Mouse (Mus musculus) granulocyte monocyte progenitor cell, adult 5-6 weeks (primary cell): ENCODE measurements at regions not wholly inside any gene's neighbourhood (a gene's known extent, or its start where the extent isn't known, plus 50 kb on each side); places are given as distances from the start of the nearest gene placed in this dataset.

Experiments
- ATAC-seq: replicated peaks from 2 replicates; pipeline ENCODE4 v1.8.0; 2016; ENCODE audit warnings: mild to moderate bottlenecking, moderate TSS enrichment, inconsistent platforms; ENCODE audit not compliant: poor library complexity, severe bottlenecking

DNA sequence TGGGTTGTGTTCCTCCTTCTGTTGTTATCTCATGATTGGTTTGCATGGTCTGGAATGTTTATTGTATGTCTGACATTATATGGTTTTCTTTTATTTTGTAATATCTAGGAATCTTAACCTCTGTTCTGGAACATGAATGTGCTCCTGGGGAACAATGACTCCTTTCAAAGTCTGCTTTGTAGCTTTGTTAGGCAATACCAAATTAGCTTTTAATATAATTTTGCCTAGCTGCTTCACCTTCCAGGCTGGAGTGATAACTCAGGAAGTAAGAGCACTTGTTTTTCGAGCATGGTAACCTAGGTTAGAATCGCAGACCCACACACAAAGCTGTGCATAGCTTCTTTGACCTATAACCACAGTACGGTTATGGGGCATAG, 199.4 kb upstream of the Mmadhc start:
- ATAC-seq = no peak

DNA sequence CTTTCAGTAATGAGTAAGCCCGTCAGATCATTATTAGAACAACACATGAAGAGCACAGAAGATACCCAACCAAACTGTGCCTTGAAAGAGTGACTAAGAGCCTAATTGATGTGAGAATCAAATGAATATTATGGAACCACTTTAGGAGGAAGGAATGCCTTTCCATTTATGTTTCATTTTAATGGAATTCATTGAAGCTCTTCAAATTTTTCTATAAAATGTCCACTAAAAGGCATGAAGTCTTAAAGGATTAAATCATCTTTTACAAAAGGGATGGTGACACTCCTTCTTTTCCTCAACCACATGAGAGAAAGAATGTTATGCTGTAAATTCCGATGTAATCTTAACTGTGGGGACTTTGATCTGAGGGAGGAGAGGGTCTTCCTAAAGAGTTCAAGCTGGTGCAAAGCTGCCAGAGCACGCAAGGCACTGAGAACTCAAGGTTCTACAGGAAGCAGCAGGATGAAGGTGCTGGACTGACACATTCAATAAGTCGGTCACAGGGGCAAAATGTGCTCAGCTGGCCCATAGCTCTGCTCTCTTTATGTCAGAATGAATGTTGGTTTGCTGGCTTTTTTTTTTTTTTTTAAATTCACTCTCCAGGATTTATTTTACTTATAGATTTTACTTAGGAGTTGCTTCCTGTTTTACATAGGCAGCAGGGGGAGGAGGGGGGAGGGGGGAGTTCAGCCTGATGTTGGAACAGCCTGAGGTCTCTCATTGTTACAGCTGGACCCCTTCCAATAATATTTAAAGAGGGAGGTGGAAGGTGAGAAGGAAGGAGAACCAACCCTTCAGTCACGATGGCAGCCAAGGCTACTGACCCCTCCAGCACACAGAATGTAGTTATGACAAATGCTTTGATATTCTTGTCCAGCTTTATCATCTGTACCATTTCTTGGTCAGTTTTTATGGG, 198.8 kb upstream of the Mmadhc start:
- no peak for ATAC-seq

DNA sequence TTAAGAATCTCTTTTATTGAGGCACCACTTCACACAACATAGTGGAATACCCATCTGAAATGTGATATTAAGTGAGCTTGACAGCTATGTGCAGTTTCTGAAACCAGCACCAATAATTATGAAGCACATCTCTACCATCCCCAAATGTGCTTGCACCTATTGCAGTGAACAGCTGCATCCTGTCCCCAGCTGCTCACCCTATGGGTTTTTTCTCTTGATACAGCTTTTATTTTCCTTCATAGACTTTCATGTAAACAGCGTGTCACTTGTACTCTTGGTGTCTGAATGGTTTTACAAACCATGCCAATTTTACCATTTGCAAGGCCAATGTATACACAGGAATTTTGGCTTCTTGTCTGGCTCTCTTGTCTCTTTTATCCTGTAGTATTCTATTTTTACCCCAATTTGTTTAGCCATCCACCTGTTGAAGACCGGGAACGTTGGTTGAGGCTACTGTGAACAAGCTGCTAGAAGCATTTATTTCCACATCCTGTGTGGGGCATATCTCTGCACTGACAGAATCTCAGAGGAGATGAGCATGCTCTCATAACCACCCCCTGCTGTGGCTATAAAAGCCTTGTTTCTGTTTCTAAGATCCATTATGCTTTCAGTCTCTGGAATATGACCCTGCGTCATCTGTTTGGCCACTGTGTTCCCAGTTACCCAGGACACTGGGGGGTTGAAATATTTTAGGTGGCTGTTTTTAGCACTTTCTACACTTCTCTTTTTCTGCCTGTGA, 197.2 kb upstream of the Mmadhc start:
- no peak for ATAC-seq

DNA sequence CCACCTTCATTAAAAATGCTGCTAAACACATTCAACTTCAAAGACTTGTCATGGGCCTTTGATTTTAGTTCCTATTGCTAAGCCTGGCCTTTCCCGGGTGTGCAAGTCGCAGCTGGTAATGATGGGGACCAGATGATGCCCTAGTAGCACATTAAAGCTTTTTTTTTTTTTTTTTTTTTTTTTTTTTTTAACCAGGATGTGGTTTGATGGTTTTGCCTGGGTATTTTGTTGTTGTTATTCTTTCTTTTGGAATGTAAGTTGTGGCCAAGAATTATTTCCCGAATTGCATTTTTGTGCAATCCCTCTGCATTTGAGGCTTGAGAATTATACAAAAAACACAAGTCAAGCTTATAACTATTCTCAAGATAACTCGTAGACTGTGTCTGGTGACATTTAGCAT, 167.2 kb upstream of the Mmadhc start:
- no peak for ATAC-seq

DNA sequence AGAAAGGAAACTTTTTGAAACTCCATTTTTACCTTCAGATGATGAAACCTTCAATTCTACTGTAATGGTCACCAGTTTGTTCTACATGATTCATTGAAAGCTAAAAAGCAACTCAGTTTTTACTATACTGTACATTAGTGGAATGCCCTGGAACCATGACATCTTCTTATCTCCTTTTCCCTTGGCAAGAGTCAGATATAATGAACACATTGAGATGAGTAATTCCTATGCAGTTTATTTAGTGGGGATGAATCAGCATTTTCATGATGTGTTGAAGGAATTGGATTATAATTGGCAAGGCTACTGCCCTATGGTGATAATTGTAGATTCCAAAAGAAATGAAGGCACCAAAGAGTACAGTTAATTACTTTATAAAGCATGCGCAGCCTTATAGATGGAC, 165.8 kb upstream of the Mmadhc start:
- ATAC-seq = no peak

DNA sequence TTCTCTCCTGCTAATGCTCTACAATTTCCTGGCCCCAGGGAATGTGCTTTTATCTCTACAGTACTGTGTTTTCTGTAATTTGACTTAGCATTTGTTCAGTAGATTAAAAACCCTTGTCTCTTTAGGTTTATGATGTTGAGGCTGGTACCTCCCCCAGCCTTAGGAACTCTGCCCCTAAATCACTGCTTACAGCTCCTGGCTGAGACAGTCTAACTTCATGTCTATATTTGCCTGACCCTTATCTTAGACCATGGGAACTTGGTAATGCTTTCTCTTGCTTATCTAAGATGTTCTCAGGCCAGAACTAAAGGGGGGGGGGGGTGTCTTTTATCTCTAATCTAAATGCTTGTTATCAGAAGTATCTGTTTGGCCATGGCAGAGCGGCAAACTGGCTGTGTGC, 160.1 kb upstream of the Mmadhc start:
- no peak for ATAC-seq

DNA sequence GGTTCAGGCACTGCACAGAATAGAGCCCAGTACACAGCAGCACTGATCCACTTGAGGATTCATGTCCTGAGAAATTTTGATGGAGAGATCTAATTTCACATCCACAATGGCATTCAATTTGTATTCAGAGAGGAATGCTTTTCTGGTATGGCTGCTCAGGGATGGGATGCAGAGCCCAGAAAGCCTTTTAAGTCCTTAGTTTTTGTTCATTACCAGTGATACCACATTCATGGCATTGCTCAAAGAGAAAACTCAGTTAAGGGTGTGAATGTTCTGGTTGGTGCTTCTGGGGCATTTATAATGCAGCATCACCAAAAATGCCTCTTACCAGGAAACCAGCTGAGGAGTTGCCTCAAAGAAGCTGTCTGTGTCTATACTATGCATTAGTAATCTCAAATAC, 151.5 kb upstream of the Mmadhc start:
- ATAC-seq = no peak

DNA sequence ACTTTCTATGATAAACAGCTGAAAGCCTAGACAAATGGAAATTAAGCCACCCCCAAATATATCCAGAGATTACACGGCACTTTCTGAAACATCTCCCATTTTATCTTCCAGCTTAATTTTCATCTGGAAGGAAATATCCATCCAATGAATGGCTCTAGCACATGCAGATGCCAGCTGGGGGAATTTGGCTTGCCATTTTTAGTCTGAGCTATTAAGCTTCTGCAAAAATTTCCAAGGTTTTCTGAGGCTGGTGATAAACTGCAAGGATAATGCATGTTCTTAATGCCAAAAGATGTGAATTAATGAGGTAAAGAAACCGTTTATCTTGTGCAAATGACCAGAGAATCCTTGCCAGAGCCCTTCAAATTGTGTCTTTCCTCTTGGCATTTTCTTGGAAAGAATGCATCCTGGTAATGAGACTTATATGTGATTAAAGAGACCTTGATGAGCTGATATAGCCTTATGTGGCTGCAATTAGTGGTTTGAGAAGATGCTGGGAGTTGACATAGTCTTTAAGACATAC, 149.4 kb upstream of the Mmadhc start:
- no peak for ATAC-seq

DNA sequence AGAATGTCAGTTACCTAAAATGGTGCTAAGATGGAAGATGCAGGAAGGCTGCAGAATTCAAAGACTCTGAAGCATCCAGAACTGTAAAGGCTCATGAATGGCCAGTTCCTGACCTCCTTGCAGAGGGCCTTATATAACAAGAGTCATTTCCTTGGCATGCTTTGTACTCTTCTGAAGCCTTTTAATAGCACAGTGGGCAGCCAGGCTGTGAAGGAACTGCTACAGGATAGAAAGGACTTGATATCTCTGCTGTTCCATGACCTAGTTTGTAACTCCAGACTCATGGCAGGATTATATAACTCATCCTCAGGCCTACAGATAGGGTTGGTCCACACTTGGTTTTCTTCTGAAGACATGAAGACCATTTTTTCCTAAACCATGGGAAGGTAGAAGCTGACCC, 143.7 kb upstream of the Mmadhc start:
- no peak for ATAC-seq

DNA sequence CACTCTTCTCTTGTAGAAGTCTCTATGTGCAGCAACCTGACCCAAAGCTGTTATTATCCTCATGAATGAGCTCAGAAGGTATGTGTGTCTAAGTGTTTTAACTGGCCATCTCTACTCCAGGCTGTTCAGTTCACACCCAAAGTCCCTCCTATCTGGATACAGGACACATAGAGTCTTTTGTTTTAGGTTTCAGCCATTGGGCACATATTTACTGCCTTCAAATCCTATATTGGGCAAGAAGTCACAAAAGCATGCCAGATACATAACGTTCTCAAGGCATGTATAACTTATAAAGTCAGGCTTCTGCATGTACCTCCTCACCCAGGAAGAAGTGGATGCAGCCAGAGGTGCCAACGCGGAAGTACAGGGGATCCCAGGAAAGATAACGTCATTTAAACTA, 136.6 kb upstream of the Mmadhc start:
- ATAC-seq = no peak

DNA sequence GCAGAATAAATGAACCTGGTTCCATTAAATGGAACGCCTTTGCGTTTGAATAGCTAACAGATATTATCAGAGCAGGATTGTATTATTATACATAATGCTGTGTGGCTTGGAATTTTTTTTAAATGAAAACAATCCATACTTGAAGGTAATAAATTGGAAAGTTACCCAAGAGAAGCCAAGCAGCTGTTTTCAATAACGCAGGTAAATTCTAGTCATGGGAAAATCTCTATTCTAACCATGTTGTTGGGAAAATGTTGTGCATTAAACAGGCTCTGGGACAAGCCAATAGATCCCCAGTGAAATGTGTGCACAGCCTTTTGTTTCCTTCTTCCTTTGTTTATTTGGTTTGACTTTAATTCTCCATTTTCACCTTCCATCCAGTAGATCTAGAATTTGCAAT, 128.6 kb upstream of the Mmadhc start:
- no peak for ATAC-seq

DNA sequence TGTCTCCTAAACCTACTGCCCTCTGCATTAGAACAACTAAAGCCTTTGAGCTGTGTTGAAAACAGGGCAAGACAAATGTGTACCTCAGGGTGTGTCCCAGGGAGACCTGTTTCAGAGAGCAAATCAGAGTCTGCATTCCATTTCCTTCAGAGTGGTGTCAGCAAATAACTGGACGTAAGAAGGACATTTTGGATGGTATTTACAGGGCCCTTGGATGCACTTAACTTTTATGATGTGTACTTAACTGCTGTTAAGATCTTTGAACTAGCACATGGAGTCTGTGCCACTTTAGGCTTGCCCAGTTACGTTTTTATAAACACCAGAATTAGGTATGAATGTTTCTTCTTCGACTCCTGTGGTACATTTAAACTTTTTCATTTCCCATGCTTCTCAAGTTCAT, 123.0 kb upstream of the Mmadhc start:
- ATAC-seq = no peak

DNA sequence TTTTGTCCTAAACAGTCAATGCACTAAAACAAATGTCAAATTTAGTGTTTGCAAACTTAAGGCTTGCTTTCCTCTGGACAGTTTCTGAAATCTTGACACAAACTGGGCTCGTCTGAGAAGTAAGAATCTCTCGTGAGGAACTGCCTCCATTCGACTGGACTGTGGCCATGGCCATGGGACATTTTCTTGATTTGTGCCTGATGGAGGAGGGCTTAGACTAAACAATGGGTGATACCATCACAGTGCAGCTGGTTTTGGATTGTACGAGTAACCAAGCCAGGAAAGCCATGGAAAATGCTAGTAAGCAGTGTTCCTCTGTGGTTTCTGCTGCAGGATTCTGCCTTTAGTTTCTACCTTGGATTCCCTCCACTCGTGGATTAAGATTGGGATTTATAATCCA, 121.0 kb upstream of the Mmadhc start:
- ATAC-seq = no peak

DNA sequence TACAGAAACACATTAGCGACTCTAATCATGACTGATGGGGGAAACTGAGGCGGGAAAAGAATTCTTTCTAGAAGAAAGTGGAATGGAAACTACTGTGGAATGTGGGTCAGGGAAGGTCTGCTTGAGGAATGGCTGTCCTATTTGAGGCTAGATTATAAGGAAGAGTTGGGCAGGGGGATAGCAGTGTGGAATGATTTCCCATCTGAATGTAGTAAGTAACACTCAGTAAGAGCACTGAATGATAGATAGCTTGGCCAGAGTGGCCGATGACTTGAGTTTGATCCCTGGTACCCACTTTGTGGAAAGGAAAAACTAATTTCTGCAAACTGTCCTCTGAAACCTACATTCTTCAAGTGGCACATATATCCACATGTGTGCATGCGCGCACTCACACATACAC, 120.5 kb upstream of the Mmadhc start:
- ATAC-seq = no peak

DNA sequence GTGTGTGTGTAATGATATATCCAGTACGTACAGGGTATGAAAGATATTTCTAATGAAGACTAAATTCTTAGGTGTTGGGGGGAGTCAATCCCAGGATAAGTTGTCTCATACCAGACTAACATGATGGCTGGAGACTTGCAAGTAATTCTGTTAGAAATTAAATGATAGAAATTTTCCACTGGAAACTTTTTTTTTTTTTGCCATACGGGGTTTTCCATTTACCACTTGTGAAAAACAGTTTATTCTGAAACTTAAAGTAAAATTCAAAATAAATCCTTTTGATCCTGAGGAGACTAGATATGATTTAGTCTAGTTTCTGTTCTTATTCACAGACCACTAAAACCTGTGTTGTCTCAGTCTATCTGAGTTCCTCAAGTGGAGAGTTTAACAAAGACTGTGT, 119.5 kb upstream of the Mmadhc start:
- ATAC-seq = no peak

DNA sequence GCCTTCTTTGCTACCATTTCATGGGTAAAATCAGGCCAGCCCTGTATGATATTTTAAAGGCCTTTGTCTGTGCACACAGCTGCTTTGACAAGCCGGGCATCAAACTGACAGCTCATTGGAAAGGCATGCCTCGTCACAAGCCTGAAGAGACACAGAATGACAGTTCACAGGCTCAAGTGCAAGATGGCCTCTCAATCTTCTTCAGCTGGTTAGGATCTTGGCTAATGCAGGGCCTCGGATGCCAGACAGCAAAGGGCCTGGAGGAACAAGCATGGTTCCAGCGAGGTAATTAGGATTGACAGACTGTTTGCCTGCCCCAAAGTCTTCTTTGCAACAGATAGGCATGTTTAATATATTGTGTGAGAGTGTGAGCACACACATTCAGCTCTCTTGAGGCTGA, 109.3 kb upstream of the Mmadhc start:
- no peak for ATAC-seq

DNA sequence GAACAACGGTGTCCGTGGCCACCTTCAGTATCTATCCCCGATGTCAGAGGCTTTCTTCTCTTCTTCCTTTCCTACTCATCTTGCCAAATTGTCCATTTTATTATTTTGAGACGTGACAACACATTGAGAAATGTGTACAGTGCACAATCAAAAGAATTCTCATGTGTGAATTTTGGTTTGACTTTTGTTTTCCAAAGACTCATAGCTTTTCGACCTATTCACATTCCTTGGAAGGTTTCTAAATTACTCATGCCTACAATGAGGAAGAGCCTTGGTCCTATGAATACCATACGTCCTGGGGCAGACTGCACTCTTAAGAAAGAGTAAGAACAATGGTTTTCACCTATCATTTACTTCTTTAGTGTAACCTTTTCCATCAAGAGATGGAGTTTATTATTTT, 106.5 kb upstream of the Mmadhc start:
- ATAC-seq = no peak

DNA sequence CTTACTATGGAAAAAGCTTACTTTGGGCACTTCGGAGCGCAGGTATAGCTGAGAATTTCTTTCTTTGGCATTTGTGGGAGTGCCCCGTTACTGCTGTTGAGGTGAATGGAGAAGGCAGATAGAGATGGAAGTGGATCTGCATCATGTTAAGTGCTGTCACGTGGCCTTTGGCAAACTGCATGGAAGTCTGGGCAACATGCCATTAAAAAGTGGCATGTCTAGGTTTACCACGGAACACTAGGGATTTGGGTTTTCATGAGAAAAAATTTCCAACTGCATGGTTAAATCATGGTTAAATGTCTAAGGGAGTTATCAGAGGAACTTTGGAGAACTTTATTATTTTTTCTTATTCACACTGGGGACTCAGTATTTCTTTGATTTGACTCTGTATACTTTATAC, 102.0 kb upstream of the Mmadhc start:
- no peak for ATAC-seq

DNA sequence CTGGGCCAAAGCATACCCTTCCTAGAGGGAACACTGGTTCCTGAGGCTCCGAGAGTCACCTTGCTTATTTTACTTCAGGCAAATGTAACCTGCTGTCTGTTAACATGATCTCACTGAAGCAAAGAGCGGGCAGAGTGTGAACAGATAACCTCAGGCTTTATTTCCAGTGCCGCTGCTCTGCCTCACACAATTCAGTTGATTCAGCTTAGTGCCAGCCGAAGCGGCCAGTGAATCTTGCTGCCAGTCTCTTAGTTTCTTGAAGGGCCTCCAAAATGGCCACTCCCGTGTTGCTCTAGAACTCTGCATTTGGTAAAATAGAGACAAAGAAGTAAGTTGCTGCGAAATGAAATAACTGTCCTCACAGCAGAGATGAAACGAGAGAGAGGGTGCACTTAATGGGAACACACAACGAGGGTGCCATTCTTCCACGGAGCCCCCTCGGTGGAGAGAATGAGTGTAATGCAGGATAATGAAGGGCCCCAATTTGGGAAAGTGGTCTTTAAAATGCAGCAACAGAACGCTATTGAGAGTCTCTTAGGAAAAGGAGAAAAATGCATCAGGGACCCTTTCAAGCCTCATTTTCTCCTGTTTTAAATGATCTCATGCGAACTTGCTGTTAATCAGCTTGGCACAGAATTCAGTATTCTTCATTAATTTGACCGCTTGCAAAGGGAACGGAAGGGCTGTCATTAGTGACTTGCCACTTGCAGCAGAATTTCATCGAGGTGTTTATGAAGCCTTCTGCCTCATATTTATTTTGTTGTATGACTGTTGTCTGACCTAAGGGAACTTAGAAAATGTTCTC, 81.2 kb upstream of the Mmadhc start:
- no peak for ATAC-seq

DNA sequence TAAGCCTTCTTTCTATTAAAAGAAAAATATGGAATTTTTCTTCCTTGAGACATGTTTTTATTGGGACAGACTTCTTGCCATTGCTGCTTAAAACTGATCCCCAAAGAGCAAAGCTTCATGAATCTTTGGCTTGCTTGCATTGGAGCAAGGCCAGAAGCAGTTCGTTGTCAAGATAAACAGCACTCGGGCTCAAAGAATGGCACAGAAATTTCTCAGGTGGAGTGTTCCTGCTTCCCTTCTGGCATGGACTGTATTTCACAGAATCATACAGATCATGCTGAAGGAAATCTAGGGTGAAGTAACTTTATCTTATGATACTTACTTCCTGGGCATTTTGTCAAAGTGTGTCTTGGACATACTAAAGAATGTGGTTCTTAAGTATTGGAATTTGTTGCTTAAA, 77.0 kb upstream of the Mmadhc start:
- ATAC-seq = no peak

DNA sequence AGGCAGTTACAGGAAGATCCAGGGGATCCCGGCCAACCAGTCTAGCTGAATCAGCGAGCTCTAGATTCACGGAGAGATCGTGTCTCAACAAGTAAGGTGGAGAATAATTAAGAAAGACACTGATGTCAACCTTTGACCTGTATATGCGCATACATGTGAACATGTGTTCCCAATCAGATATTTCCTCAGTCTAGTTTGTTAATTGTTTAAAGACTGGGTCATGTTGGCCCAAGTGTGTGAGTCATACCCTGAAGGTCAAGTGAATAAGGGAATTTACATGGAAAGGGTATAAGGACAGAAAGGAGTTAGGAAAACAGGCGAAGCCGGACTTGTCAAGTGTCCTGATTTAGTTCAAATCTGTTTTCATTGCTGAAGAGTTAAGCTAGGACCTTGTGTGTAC, 76.4 kb upstream of the Mmadhc start:
- ATAC-seq = no peak
